Mouse (Mus musculus) natural killer cell, adult 2 months (primary cell): Measurements from ENCODE around the gene Aasdh.

Experiments used
- DNase-seq, 2 experiments: peaks; one replicate each; pipeline ENCODE4 v3.0.0; 2022; ENCODE audit warnings: low spot score in 2 of 2

Aasdh gene

GRCm38 (mm10) chr5:76841859-76842258 is 63.5 kb downstream of the Aasdh start:
- no peak for DNase-seq

- no peak for DNase-seq
Observed at GRCm38 (mm10) chr5:76839786-76840185, 65.5 kb downstream of the Aasdh start.

- no peak for DNase-seq
Observed at GRCm38 (mm10) chr5:76837018-76837417, 68.3 kb downstream of the Aasdh start.

DNA sequence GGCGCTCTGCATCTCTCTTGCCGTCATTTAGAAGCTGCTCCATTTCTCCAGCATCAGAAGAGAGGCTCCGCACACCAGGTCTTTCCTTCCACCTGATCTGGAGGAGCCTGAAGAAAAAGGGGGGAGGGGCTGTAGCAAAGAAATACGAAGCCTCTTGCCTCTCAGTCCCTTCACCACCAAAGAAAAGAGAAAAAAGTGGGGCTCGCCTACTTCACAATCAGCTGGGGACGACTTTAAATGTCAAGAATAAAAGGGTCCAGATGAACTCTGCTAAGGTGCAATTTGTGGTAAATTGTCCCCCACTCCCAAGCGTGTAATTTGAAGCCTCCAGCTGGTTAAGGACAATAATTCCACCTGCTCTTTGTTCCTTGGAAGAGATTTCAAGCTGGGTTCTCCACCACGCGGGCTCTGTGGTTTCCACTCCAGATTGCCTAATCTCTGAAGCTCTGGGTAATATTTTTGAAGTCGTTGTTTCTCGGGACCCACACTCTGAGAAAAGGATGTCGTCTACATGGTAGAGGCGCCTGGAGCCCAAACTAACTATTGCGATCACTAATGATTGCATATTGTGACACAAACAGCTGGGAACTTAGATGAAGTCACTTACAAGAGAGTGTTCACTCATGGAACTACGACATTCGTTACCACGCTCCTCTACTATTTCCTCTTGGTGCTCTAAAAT is 72.6 kb downstream of the Aasdh start:
- DNase-seq = no peak

DNA sequence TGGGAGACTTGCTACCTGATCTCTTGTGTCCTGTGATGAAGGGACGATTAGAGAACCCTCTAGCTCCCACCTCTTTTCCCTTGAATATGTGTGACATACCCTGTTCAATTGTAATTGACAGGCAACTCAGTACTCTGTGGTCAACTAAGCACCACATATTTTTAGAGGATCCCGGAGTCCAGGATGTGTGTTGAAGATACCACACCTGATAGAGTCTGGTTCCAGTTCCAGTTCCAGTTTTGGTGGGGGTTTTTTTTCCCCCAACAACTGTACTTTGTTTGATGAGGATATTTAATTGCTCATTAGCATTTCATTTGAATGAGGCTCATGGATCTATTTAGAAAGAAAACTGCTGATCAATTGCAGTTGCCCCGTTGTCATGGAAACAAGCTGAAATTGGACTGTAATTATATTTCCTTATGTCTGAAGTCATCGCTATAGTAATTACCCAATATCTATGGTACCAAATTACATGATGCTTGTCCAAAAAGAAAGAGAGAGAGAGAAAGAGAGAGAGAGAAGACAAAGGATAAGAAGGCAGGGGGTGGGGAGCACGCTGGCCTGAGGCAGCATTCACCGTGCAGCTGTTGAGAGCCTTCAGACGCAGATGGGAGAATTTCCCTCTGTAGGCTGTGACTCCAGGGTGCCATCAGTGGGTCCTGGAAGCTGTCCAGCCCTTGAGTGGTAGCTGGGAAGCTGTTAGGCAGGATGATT is 76.6 kb downstream of the Aasdh start:
- no peak for DNase-seq
